Mouse (Mus musculus) midbrain, postnatal 0 days (tissue): ENCODE results near the gene Hmgb3. TPM values are rescaled to one million over a fixed set of nuclear protein-coding genes. Genes with fewer than 3 reads are reported as not detected.

Source experiments
- ATAC-seq: fragments of 200-750 bp; cut with Nextera tagmentation; 2 replicates; pipeline ENCODE4 v1.8.0; 2017; ENCODE audit warnings: moderate number of reproducible peaks, mild to moderate bottlenecking, moderate TSS enrichment, moderate library complexity; ENCODE audit not compliant: low FRiP score
- DNase-seq: peaks from one replicate; pipeline ENCODE4 v3.0.0-alpha.2; 2015; ENCODE audit warnings: low spot score
- H3K27ac ChIP-seq: fragments of 300-500 bp; sonication (generic); 2 replicates; pipeline ENCODE4 v1.5.1; 2014; ENCODE audit warnings: low read depth, mild to moderate bottlenecking, low read length, mixed read lengths
- H3K27me3 ChIP-seq: fragments of 300-500 bp; sonication (generic); 2 replicates; pipeline ENCODE4 v1.6.1; 2014; ENCODE audit warnings: low read length, control low read depth, mixed read lengths; ENCODE audit not compliant: insufficient read depth
- H3K36me3 ChIP-seq: fragments of 300-500 bp; sonication (generic); 2 replicates; pipeline ENCODE4 v1.6.1; 2014; ENCODE audit warnings: low read length, control low read depth, mixed read lengths; ENCODE audit not compliant: insufficient read depth
- H3K4me1 ChIP-seq: fragments of 300-500 bp; sonication (generic); 2 replicates; pipeline ENCODE4 v1.6.1; 2014; ENCODE audit warnings: mild to moderate bottlenecking, control low read depth, antibody characterized with exemption, low read length, mixed read lengths; ENCODE audit not compliant: insufficient read depth
- H3K4me2 ChIP-seq: fragments of 300-500 bp; sonication (generic); 2 replicates; pipeline ENCODE4 v1.6.1; 2014; ENCODE audit warnings: low read depth, mild to moderate bottlenecking, low read length, mixed read lengths; ENCODE audit not compliant: poor library complexity, severe bottlenecking
- H3K4me3 ChIP-seq: fragments of 300-500 bp; sonication (generic); 2 replicates; pipeline ENCODE4 v1.5.1; 2014; ENCODE audit warnings: low read depth, mild to moderate bottlenecking, low read length, moderate library complexity
- H3K9ac ChIP-seq: fragments of 300-500 bp; sonication (generic); replicated peaks from 2 replicates; pipeline ENCODE4 v1.6.1; 2014; ENCODE audit warnings: mild to moderate bottlenecking, low read length, moderate library complexity, mixed read lengths; ENCODE audit not compliant: poor library complexity, severe bottlenecking
- H3K9me3 ChIP-seq: fragments of 300-500 bp; sonication (generic); 2 replicates; pipeline ENCODE4 v1.6.1; 2016; ENCODE audit warnings: low read length, control low read depth
- CTCF ChIP-seq: IDR thresholded peaks from 2 replicates; pipeline ENCODE4 v1.5.1; 2016; ENCODE audit warnings: antibody characterized with exemption, mild to moderate bottlenecking
- WGBS: fragments of 180-500 bp; shearing (Covaris S2); extraction: QIAGEN DNeasy Blood & Tissue Kit; methylation state at CpG from one replicate; pipeline ENCODE4 v1.1.7; 2014; 5-methylcytosine and 5-hydroxymethylcytosine counted together
- polyA plus RNA-seq: library from polyadenylated mRNA; unstranded; fragments of >200 nt; fragmentation: Nextera tagmentation; extraction: Ambion mirVana; gene quantifications from 2 replicates; pipeline ENCODE4 v1.2.1, GENCODE M21; 2015
- total RNA-seq: library from RNA; depleted of rRNA; stranded (reverse); fragments of >200 nt; gene quantifications from 2 replicates; pipeline ENCODE4 v1.2.3, GENCODE M21; 2014

Hmgb3 gene
- total and polyA plus RNA-seq, 2 experiments from 2014 or later = 100 to 478 TPM

DNA sequence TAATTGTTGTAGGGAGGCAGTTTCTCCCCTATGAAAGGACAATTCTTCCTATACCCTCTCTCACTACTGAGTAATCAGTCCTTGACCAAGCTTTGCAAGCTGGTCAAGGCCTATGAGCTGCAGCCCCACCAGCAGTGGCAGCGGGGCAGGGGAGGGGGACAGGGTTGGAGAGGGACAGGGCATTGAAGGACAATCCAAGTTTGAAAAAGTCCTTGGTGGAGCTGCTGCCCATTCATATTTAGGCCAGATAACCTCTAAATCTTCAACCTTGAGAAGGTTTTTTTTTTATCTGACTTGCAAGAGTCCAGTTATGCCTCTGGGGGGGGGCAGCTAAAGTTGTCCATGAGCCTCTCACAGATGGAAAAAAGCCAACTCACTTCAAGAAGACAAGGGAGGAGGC is 28.3 kb upstream of the Hmgb3 start:
- no peak for ATAC-seq
- 100% methylated on average over 1 of the region's 1 CpGs for WGBS

DNA sequence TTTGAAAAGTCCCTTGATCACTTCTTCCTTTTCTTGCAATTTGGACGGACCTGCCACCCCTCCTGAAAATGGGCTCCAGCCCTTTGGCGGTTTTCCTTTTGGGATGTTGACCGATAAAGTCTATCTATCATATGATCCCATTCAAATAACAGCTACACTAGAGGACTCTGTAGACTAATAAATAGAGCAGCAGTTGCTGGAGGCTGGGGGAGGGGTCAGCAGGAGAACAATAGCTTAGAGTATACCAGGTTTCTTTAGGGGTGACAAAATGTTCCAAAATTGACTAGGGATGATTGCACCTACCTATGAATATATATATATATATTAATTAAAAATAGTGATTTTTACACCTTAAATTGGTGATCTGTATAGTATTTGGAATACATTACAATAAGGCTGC is 27.6 kb upstream of the Hmgb3 start:
- WGBS = 76% methylated on average over 3 of the region's 3 CpGs
- Histone ChIP-seq H3K4me3 (no peak overlapping the region), H3K9ac (no peak overlapping the region), H3K4me1 (no peaks in the 10 kb centered on the region), H3K9me3 (no peaks in the 10 kb centered on the region), H3K4me2 (no peak overlapping the region), H3K36me3 (no peaks in the 10 kb centered on the region), H3K27me3 (no peaks in the 10 kb centered on the region), H3K27ac (no peak overlapping the region)
- TF ChIP-seq CTCF = no peak
- ATAC-seq (no peak), DNase-seq (no peak)

More for the DNA sequence above, 28.3 kb upstream of the Hmgb3 start:
- Histone ChIP-seq H3K27me3 (no peaks in the 10 kb centered on the region), H3K27ac (no peak overlapping the region), H3K9me3 (no peaks in the 10 kb centered on the region), H3K4me3 (no peak overlapping the region), H3K9ac (no peak overlapping the region), H3K4me2 (no peak overlapping the region), H3K4me1 (no peaks in the 10 kb centered on the region), H3K36me3 (no peaks in the 10 kb centered on the region)
- TF ChIP-seq CTCF = no peak
- no peak for DNase-seq

DNA sequence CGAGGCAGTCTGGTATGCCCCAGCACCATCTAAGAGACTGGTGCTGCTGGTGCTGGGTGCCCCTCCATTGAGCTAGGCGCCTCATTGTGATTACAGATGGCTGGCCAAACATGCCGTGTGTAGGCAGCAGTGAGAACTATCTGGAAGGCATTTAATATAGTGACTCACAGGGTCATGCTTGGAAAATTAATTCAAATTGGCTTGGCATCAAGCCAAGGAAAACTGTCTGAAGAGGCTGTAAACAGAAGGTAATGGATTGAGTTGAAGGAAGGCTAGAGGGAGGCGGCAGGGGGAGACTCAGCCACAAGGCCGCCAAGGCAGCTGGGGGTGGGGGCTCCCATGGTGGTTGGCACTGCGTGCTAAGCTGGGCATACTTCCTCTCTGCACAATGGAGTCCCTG is 27.1 kb upstream of the Hmgb3 start:
- Histone ChIP-seq H3K4me3 (no peak overlapping the region), H3K36me3 (no peaks in the 10 kb centered on the region), H3K27me3 (no peaks in the 10 kb centered on the region), H3K9ac (no peak overlapping the region), H3K27ac (no peak overlapping the region), H3K4me2 (no peak overlapping the region), H3K4me1 (no peaks in the 10 kb centered on the region), H3K9me3 (no peaks in the 10 kb centered on the region)
- ATAC-seq = peak; percentile 69
- DNase-seq = peak; percentile 75
- 0 out of 2 replicates have a peak, but pooled peaks have one; percentile 4 for TF ChIP-seq CTCF
- WGBS = 35% methylated on average over 6 of the region's 6 CpGs

DNA sequence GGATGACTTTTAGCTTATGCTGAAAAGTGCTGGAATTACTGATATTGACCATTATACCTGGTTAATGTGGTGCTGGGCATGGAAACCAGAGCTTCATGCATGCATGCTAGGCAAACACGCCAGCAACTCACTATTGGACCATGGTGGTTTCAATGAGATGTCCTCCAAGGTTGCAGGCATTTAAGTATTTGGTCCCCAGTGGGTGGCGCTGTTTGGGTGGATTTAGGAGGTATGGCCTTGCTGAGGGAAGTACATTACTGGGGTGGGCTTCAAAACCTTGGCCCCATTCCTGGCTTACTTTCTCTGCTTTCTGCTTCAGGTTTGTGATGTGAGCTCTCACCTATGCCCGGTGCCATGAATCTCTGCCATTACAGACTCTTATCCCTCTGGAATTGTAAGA is 23.1 kb upstream of the Hmgb3 start:
- no peak overlapping the region for H3K4me2 ChIP-seq
- TF ChIP-seq CTCF = no peak
- no peak overlapping the region for H3K4me3 ChIP-seq
- H3K9me3 ChIP-seq = no peaks in the 10 kb centered on the region
- no peak overlapping the region for H3K9ac ChIP-seq
- H3K27ac ChIP-seq = no peak overlapping the region
- DNase-seq (no peak), ATAC-seq (no peak)
- H3K36me3 ChIP-seq = no peaks in the 10 kb centered on the region
- WGBS = 66% methylated on average over 3 of the region's 3 CpGs
- H3K27me3 ChIP-seq = no peaks in the 10 kb centered on the region
- no peaks in the 10 kb centered on the region for H3K4me1 ChIP-seq

DNA sequence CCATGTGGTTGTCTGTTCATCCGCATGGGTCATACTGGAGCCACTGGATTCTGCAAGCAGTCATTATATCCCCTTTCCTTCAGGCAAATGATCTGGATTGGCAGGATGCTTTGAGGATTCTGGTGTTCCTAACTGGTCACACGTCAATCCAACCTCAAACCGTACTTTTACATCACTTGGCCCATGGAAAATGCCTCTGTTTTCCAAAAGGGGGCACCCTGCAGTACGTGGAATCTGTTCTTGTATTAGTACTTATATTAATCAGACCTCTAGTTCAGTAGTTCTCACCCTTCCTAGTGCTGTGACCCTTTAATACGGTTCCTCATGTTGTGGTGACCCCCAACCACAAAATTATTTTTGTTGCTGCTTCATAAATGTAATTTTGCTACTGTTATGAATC is 21.6 kb upstream of the Hmgb3 start:
- Histone ChIP-seq H3K4me1 (no peaks in the 10 kb centered on the region), H3K9ac (no peak overlapping the region), H3K27ac (no peak overlapping the region), H3K4me3 (no peak overlapping the region), H3K27me3 (no peaks in the 10 kb centered on the region), H3K9me3 (no peaks in the 10 kb centered on the region), H3K36me3 (no peaks in the 10 kb centered on the region), H3K4me2 (no peak overlapping the region)
- no peak for DNase-seq
- no peak for TF ChIP-seq CTCF
- no peak for ATAC-seq
- WGBS = 80% methylated on average over 5 of the region's 5 CpGs

DNA sequence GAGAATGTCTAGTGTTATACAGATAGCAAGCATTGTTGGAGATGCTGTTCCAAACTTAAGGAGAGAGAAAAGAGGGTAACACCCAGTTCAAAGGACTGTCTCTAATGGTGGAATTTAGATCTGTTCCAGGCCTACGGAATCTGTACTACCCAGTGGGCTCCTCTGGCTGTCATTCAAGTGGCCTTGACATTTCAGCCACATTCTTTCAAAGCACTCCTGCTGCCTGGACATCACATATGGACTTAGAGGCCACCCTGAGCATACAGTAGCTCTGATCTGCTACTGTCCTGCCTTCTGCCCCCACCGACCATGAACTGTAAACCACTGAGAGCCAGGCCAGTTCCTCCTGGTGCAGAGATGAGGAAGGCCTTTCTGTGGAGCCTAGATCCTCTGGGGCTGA is 17.9 kb upstream of the Hmgb3 start:
- Histone ChIP-seq H3K27me3 (no peaks in the 10 kb centered on the region), H3K36me3 (no peaks in the 10 kb centered on the region), H3K9ac (no peak overlapping the region), H3K9me3 (no peaks in the 10 kb centered on the region), H3K4me3 (no peak overlapping the region), H3K27ac (no peak overlapping the region), H3K4me2 (no peak overlapping the region), H3K4me1 (no peaks in the 10 kb centered on the region)
- WGBS = 74% methylated on average over 2 of the region's 2 CpGs
- no peak for ATAC-seq
- DNase-seq = no peak
- no peak for TF ChIP-seq CTCF
